Mouse (Mus musculus): Measurements from ENCODE around the gene Uqcr10.
A peak's percentile ranks its signal among the peaks of the same experiment; 100 is the strongest.

Gene Uqcr10

DNA sequence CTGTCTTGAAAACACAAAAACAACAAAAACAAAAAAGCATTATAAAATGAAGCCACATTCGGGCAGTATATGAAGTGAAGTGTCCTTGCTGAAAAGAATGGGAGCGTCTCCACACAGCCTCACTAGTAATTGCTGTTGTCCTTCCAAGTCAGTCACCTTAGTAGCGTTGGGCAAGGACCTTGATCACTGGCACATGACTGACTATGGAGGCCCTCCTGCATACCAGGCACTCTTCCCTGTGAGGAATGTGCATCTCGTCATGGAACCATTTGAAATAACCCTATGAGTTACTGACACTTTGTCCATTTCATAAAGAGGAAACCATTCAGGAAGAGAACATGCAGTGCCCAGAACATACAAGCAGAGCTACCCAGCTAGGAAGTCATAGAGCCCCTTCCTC lies 32.4 kb downstream of the Uqcr10 start:
- DNase-seq = no peak

DNA sequence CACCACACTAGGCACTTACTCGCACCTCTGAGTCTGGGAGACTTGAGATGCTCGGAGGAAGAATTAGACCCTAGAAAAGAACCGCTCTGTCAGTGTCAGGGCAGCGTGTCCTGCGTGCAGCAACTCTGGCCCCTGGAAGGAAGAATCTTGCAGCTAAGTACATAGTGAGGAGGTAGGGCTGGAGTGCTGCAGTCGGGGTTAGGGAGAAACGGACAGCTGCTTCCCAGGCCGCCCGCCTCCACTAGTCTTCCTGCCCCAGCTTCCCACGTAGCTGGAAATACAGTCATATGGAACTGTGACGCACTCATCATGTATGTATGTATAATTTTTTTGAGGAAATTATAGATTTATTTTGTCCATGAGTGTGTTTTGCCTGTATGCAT lies 41.7 kb downstream of the Uqcr10 start:
- no peak for DNase-seq

DNA sequence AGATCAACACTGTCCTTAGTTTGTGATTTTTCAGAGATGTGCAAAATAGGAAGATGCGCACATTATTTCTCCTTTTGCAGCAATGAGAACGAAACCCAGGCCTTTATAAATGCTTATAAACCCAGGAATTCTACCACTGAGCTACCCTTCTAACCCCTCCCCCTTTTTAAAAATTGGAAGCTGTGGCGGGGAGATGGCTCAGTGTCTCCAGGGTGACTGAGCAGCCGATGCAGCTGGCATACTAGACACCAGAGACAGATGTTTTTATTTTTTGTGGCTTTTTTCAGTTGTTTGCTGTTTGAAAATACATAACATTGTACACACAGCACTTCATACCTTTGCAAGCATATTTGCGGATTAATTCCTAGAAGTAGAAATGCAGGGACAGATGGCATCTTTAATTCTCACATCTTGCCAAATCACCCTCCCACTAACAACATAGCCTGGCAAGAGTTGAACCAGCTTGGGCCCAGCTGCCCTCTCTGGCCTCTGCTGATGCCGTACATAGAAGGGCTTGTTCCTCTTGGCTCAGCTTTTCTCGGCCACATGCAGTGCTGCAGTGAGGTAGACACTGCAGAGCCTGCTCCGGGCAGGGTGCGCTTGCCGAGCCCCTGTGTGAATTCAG lies 42.2 kb downstream of the Uqcr10 start:
- DNase-seq = peak; percentile 62

DNA sequence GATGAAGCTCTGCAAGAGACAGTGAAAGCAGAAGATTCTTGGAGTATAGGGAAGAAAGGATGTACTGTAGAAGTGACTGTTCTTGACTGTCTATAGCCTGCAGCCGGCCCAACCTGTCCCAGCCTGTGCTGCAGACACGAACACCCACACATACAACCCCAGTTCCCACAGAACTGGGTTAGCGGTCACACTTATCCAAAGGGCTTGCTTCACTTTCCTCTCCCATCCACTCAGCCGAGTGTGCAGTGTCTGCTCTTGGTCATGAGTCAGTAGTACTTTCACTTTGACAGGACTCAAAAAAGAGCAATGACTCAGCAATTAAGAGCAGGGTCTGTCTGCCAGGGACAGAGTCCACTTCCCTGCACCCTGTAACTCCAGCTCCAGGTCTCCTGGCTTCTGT lies 42.8 kb downstream of the Uqcr10 start:
- DNase-seq = no peak

DNA sequence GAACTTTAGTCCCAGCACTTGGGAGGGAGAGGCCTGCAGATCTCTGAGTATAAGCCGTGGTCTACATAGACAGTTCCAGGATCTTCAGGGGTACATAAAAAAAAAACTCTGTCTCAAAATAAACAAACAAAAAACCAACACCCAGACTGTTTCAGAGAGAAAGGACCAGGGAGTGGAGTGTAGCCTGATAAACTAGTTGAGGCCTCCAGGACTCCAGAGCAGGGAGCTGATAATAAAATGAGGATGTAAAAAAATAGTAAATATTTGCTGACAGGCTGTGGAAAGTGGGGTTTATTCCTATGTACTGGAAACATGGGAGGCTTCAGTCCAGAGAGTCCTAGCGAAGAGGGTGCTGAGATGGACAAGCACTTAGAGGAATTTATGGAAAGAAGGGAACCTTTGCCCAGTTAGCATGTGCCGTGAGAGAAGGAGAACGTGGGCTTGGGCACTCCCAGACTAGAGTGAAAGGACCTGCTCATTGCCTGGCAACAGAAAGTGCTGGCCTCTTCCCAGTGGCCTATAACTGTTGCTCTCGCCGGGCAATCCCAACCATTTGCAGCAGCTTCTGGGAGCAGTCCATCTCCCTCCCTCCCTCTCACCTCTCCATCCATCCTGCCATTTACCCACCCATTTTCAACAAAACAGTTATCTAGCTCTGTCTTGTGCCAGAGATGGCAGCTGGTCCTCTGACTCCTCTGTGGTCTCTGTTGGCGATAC lies 43.7 kb downstream of the Uqcr10 start:
- DNase-seq = no peak

DNA sequence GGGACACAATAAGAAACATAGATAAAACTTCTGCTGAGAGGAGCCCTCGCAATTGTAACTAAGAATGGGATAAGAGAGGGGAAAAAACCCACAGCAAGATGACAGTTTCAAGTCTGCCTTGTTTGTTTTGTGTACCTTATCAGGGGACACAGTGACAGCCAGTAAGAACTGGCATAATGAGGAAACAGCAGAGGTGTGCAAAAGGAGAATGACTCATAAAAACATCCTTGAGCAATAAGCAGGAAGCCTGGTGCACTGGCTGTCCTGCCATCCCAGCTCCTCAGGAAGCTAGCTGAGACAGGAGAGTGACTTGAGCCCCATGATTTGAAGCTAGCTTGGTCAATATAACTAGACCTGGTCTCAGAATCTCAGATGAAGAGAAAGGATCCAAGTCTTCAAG lies 44.3 kb downstream of the Uqcr10 start:
- no peak for DNase-seq

Measured in cerebellum, adult 11-12 months (tissue).